Mouse (Mus musculus) kidney, adult 8-10 months (tissue): ENCODE results near the gene Slc26a3.

Experiments used
- DNase-seq, 2 experiments: peaks; one replicate each; pipeline ENCODE4 v3.0.0; 2022

Gene Slc26a3

DNA sequence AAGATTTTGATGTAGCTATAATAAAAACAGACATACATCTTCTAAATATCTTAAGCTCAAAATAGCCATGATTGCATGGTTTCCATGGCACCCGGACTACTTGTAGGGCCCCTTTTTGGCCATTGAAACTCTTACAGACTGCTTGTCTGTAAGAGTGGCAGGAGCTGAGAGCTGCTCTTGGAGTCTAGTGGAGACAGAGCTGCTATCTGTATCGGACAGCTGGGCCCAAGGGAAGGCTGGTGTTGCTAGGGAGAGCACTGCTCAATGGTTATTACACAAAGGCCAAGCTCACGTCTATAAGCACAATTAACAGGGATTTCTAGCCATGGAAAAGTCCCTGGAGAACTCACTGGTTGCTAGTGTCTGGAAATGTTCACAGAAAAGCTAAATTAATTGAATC, 130.7 kb downstream of the Slc26a3 start:
- DNase-seq: no peak
